Mouse (Mus musculus) macrophage (primary cell): ENCODE data around the gene Fam69b. TPM values are rescaled to one million over a fixed set of nuclear protein-coding genes. Genes with fewer than 3 reads are reported as not detected.

Experiments
- H3K27ac ChIP-seq: fragments of 350-480 bp; formaldehyde crosslinking; 2 replicates; pipeline ENCODE4 v1.9.0; 2021
- H3K36me3 ChIP-seq: fragments of 350-480 bp; formaldehyde crosslinking; 2 replicates; pipeline ENCODE4 v1.9.0; 2021; ENCODE audit errors: inconsistent target
- H3K4me3 ChIP-seq: fragments of 350-480 bp; formaldehyde crosslinking; 2 replicates; pipeline ENCODE4 v1.9.0; 2021; ENCODE audit errors: inconsistent target
- H3K79me2 ChIP-seq: fragments of 350-480 bp; formaldehyde crosslinking; 2 replicates; pipeline ENCODE4 v1.9.0; 2021; ENCODE audit errors: inconsistent target
- WGBS: methylation state at CpG from one replicate; pipeline ENCODE4 v1.1.7; 2026; ENCODE audit warnings: inconsistent platforms; ENCODE audit not compliant: missing documents; 5-methylcytosine and 5-hydroxymethylcytosine counted together
- polyA plus RNA-seq: library from polyadenylated mRNA; stranded (reverse); fragments of 250-400 nt; gene quantifications from 3 replicates; pipeline ENCODE4 v1.2.4, GENCODE M21; 2018; ENCODE audit warnings: inconsistent platforms

The Fam69b gene
- polyA plus RNA-seq, 1 experiment from 2014 or later: not detected

GRCm38 (mm10) chr2:26603720-26604671 lies 24.3 kb upstream of the Fam69b start, which contains the start of gene Agpat2:
Gene Agpat2, minus strand, starts transcription at chr2:26604417.
- no peak within 1 kb of the TSS for H3K27ac ChIP-seq
- H3K79me2 ChIP-seq: peaks cover 15% of the 10 kb centered on the region; the same call in 1 of the 2 replicates
- H3K36me3 ChIP-seq: no peaks in the 10 kb centered on the region
- H3K4me3 ChIP-seq: peak within 1 kb of the TSS; percentile 57
- WGBS: under 1% methylated on average over 91 of the region's 103 CpGs

- H3K79me2 ChIP-seq: peaks cover 15% of the 10 kb centered on the region; the same call in 1 of the 2 replicates
- WGBS: 86% methylated on average over 8 of the region's 8 CpGs
- no peak overlapping the region for H3K27ac ChIP-seq
- no peaks in the 10 kb centered on the region for H3K36me3 ChIP-seq
- H3K4me3 ChIP-seq: no peak overlapping the region
Observed at GRCm38 (mm10) chr2:26605331-26605730, 22.9 kb upstream of the Fam69b start.

- Histone ChIP-seq H3K27ac (no peak overlapping the region), H3K36me3 (no peaks in the 10 kb centered on the region), H3K79me2 (peaks cover 15% of the 10 kb centered on the region; the same call in 1 of the 2 replicates), H3K4me3 (no peak overlapping the region)
- 47% methylated on average over 3 of the region's 3 CpGs for WGBS
Observed at GRCm38 (mm10) chr2:26606579-26606978, 21.7 kb upstream of the Fam69b start.

- H3K27ac ChIP-seq: no peak overlapping the region
- H3K36me3 ChIP-seq: no peaks in the 10 kb centered on the region
- H3K4me3 ChIP-seq: no peak overlapping the region
- 58% methylated on average over 6 of the region's 6 CpGs for WGBS
- H3K79me2 ChIP-seq: peaks cover 12% of the 10 kb centered on the region; the same call in 1 of the 2 replicates
Observed at GRCm38 (mm10) chr2:26607056-26607910, 21.0 kb upstream of the Fam69b start.

GRCm38 (mm10) chr2:26608781-26609180 lies 19.5 kb upstream of the Fam69b start:
- H3K79me2 ChIP-seq: no peaks in the 10 kb centered on the region
- H3K4me3 ChIP-seq: no peak overlapping the region
- no peak overlapping the region for H3K27ac ChIP-seq
- H3K36me3 ChIP-seq: no peaks in the 10 kb centered on the region

GRCm38 (mm10) chr2:26609261-26609661 lies 19.0 kb upstream of the Fam69b start:
- H3K27ac ChIP-seq: no peak overlapping the region
- H3K36me3 ChIP-seq: no peaks in the 10 kb centered on the region
- H3K4me3 ChIP-seq: no peak overlapping the region
- H3K79me2 ChIP-seq: no peaks in the 10 kb centered on the region

GRCm38 (mm10) chr2:26610526-26610925 lies 17.7 kb upstream of the Fam69b start:
- no peaks in the 10 kb centered on the region for H3K79me2 ChIP-seq
- no peak overlapping the region for H3K4me3 ChIP-seq
- WGBS: 96% methylated on average over 3 of the region's 3 CpGs
- no peak overlapping the region for H3K27ac ChIP-seq
- H3K36me3 ChIP-seq: no peaks in the 10 kb centered on the region

- Histone ChIP-seq H3K79me2 (no peaks in the 10 kb centered on the region), H3K36me3 (no peaks in the 10 kb centered on the region), H3K4me3 (no peak overlapping the region), H3K27ac (no peak overlapping the region)
Observed at GRCm38 (mm10) chr2:26611054-26611453, 17.2 kb upstream of the Fam69b start.

- Histone ChIP-seq H3K4me3 (no peak overlapping the region), H3K79me2 (no peaks in the 10 kb centered on the region), H3K27ac (no peak overlapping the region), H3K36me3 (no peaks in the 10 kb centered on the region)
Observed at GRCm38 (mm10) chr2:26611896-26612295, 16.4 kb upstream of the Fam69b start.

- H3K79me2 ChIP-seq: no peaks in the 10 kb centered on the region
- 80% methylated on average over 5 of the region's 5 CpGs for WGBS
- H3K4me3 ChIP-seq: no peak overlapping the region
- no peaks in the 10 kb centered on the region for H3K36me3 ChIP-seq
- no peak overlapping the region for H3K27ac ChIP-seq
Observed at GRCm38 (mm10) chr2:26614903-26615302, 13.4 kb upstream of the Fam69b start.

- WGBS: 91% methylated on average over 4 of the region's 4 CpGs
- Histone ChIP-seq H3K79me2 (no peaks in the 10 kb centered on the region), H3K4me3 (no peak overlapping the region), H3K36me3 (no peaks in the 10 kb centered on the region), H3K27ac (no peak overlapping the region)
Observed at GRCm38 (mm10) chr2:26615459-26616124, 12.7 kb upstream of the Fam69b start.

GRCm38 (mm10) chr2:26617331-26617730 lies 10.9 kb upstream of the Fam69b start:
- no peak overlapping the region for H3K27ac ChIP-seq
- H3K79me2 ChIP-seq: no peaks in the 10 kb centered on the region
- WGBS: 81% methylated on average over 6 of the region's 6 CpGs
- H3K36me3 ChIP-seq: no peaks in the 10 kb centered on the region
- no peak overlapping the region for H3K4me3 ChIP-seq

- 91% methylated on average over 7 of the region's 7 CpGs for WGBS
- H3K36me3 ChIP-seq: no peaks in the 10 kb centered on the region
- H3K27ac ChIP-seq: no peak overlapping the region
- no peak overlapping the region for H3K4me3 ChIP-seq
- no peaks in the 10 kb centered on the region for H3K79me2 ChIP-seq
Observed at GRCm38 (mm10) chr2:26617928-26618327, 10.3 kb upstream of the Fam69b start.

- H3K79me2 ChIP-seq: no peaks in the 10 kb centered on the region
- H3K4me3 ChIP-seq: no peak overlapping the region
- no peaks in the 10 kb centered on the region for H3K36me3 ChIP-seq
- no peak overlapping the region for H3K27ac ChIP-seq
- 93% methylated on average over 2 of the region's 2 CpGs for WGBS
Observed at GRCm38 (mm10) chr2:26621246-26621645, 7.0 kb upstream of the Fam69b start.
